Mouse (Mus musculus): ENCODE results near the gene Mitf.

- TF ChIP-seq CTCF (IDR thresholded peaks at IDR 0.05; ENCODE audit: borderline replicate concordance, insufficient read depth, low read length) (no peak), POLR2A (IDR thresholded peaks at IDR 0.05; ENCODE audit: low read depth, low read length) (no peak)
Measured at GRCm38 (mm10) chr6:97937139-97937538, 130.3 kb downstream of the Mitf start.

Data from embryonic fibroblast, embryonic 13.5 days (primary cell).